Mouse (Mus musculus): ENCODE measurements around the gene Prex1. TPM values are rescaled to one million over a fixed set of nuclear protein-coding genes. Genes with fewer than 3 reads are reported as not detected.
A peak's percentile ranks its signal among the peaks of the same experiment; 100 is the strongest.

The Prex1 gene
- polyA plus RNA-seq, 1 experiment from 2014 or later = 28.5 TPM

- Histone ChIP-seq H3K4me1 (replicated peaks) (peaks cover 89% of the 10 kb centered on the region), H3K9ac (no peak overlapping the region), H3K4me3 (no peak overlapping the region), H3K4me2 (no peak overlapping the region), H3K36me3 (no peaks in the 10 kb centered on the region), H3K9me3 (no peaks in the 10 kb centered on the region), H3K27me3 (no peaks in the 10 kb centered on the region), H3K27ac (replicated peaks) (peak overlapping the region; percentile 82)
- 90% methylated on average over 4 of the region's 4 CpGs for WGBS
- ATAC-seq (ENCODE audit: low read depth) = no peak
These were observed 58.8 kb downstream of the Prex1 start for GRCm38 (mm10) chr2:166654875-166655274.

GRCm38 (mm10) chr2:166653564-166653963 is 60.1 kb downstream of the Prex1 start:
- Histone ChIP-seq H3K4me2 (no peak overlapping the region), H3K9me3 (no peaks in the 10 kb centered on the region), H3K27me3 (no peaks in the 10 kb centered on the region), H3K4me1 (replicated peaks) (peaks cover 83% of the 10 kb centered on the region), H3K4me3 (no peak overlapping the region), H3K9ac (no peak overlapping the region), H3K27ac (replicated peaks) (peak overlapping the region; percentile 82), H3K36me3 (no peaks in the 10 kb centered on the region)
- ATAC-seq (ENCODE audit: low read depth) = peak; percentile 16; the same call in 1 of the 2 replicates
- 15% methylated on average over 5 of the region's 5 CpGs for WGBS

- no peak overlapping the region for H3K4me2 ChIP-seq
- 40% methylated on average over 4 of the region's 4 CpGs for WGBS
- no peaks in the 10 kb centered on the region for H3K27me3 ChIP-seq
- no peak overlapping the region for H3K9ac ChIP-seq
- no peak overlapping the region for H3K4me3 ChIP-seq
- no peak for ATAC-seq (ENCODE audit: low read depth)
- H3K9me3 ChIP-seq = no peaks in the 10 kb centered on the region
- peak overlapping the region; percentile 82 for H3K27ac ChIP-seq (replicated peaks)
- peaks cover 75% of the 10 kb centered on the region for H3K4me1 ChIP-seq (replicated peaks)
- H3K36me3 ChIP-seq = no peaks in the 10 kb centered on the region
These were observed 61.0 kb downstream of the Prex1 start for GRCm38 (mm10) chr2:166652672-166653071.

- Histone ChIP-seq H3K9me3 (no peaks in the 10 kb centered on the region), H3K36me3 (no peaks in the 10 kb centered on the region), H3K27ac (replicated peaks) (peak overlapping the region; percentile 56), H3K9ac (no peak overlapping the region), H3K27me3 (no peaks in the 10 kb centered on the region), H3K4me3 (no peak overlapping the region), H3K4me2 (no peak overlapping the region), H3K4me1 (replicated peaks) (peaks cover 75% of the 10 kb centered on the region)
- no peak for ATAC-seq (ENCODE audit: low read depth)
- WGBS = 73% methylated on average over 10 of the region's 10 CpGs
These were observed 62.2 kb downstream of the Prex1 start for GRCm38 (mm10) chr2:166651317-166652030.

- WGBS = 40% methylated on average over 9 of the region's 9 CpGs
- no peak for ATAC-seq (ENCODE audit: low read depth)
These were observed 63.2 kb downstream of the Prex1 start for GRCm38 (mm10) chr2:166650414-166650813.

GRCm38 (mm10) chr2:166647242-166647641 is 66.4 kb downstream of the Prex1 start:
- WGBS = 81% methylated on average over 7 of the region's 7 CpGs
- Histone ChIP-seq H3K27me3 (no peaks in the 10 kb centered on the region), H3K9me3 (no peaks in the 10 kb centered on the region), H3K4me2 (no peak overlapping the region), H3K9ac (no peak overlapping the region), H3K36me3 (peaks cover 12% of the 10 kb centered on the region; the same call in 1 of the 2 replicates), H3K27ac (replicated peaks) (no peak overlapping the region), H3K4me3 (no peak overlapping the region), H3K4me1 (replicated peaks) (peaks cover 47% of the 10 kb centered on the region)
- ATAC-seq (ENCODE audit: low read depth) = no peak

More at GRCm38 (mm10) chr2:166650414-166650813, 63.2 kb downstream of the Prex1 start:
- H3K9me3 ChIP-seq = no peaks in the 10 kb centered on the region
- no peaks in the 10 kb centered on the region for H3K27me3 ChIP-seq
- H3K9ac ChIP-seq = no peak overlapping the region
- no peak overlapping the region for H3K4me3 ChIP-seq
- no peak overlapping the region for H3K4me2 ChIP-seq
- peak overlapping the region; percentile 65 for H3K27ac ChIP-seq (replicated peaks)
- H3K36me3 ChIP-seq = no peaks in the 10 kb centered on the region
- H3K4me1 ChIP-seq (replicated peaks) = peaks cover 66% of the 10 kb centered on the region

- Histone ChIP-seq H3K27ac (replicated peaks) (peak overlapping the region; percentile 11; the same call in 1 of the 2 replicates), H3K27me3 (no peaks in the 10 kb centered on the region), H3K9me3 (no peaks in the 10 kb centered on the region), H3K4me3 (no peak overlapping the region), H3K4me2 (no peak overlapping the region), H3K36me3 (peaks cover 14% of the 10 kb centered on the region; the same call in 1 of the 2 replicates), H3K9ac (peak overlapping the region; percentile 52), H3K4me1 (replicated peaks) (peaks cover 41% of the 10 kb centered on the region)
- 74% methylated on average over 12 of the region's 12 CpGs for WGBS
- ATAC-seq (ENCODE audit: low read depth) = no peak
These were observed 67.1 kb downstream of the Prex1 start for GRCm38 (mm10) chr2:166646434-166647088.

GRCm38 (mm10) chr2:166644816-166645215 is 68.8 kb downstream of the Prex1 start:
- Histone ChIP-seq H3K27ac (replicated peaks) (peak overlapping the region; percentile 18), H3K36me3 (peaks cover 31% of the 10 kb centered on the region), H3K9ac (no peak overlapping the region), H3K27me3 (no peaks in the 10 kb centered on the region), H3K4me3 (no peak overlapping the region), H3K4me1 (replicated peaks) (peaks cover 25% of the 10 kb centered on the region), H3K4me2 (no peak overlapping the region), H3K9me3 (no peaks in the 10 kb centered on the region)
- 73% methylated on average over 11 of the region's 11 CpGs for WGBS
- ATAC-seq (ENCODE audit: low read depth) = no peak

GRCm38 (mm10) chr2:166642581-166642987 is 71.0 kb downstream of the Prex1 start:
- WGBS = 91% methylated on average over 8 of the region's 8 CpGs
- H3K36me3 ChIP-seq = peaks cover 31% of the 10 kb centered on the region
- no peak overlapping the region for H3K4me2 ChIP-seq
- H3K9me3 ChIP-seq = no peaks in the 10 kb centered on the region
- no peak overlapping the region for H3K27ac ChIP-seq (replicated peaks)
- H3K9ac ChIP-seq = no peak overlapping the region
- no peaks in the 10 kb centered on the region for H3K27me3 ChIP-seq
- ATAC-seq (ENCODE audit: low read depth) = no peak
- no peak overlapping the region for H3K4me3 ChIP-seq
- H3K4me1 ChIP-seq (replicated peaks) = peaks cover 34% of the 10 kb centered on the region

- WGBS = 91% methylated on average over 5 of the region's 5 CpGs
- peaks cover 35% of the 10 kb centered on the region for H3K4me1 ChIP-seq (replicated peaks)
These were observed 73.9 kb downstream of the Prex1 start for GRCm38 (mm10) chr2:166639750-166640149.

GRCm38 (mm10) chr2:166638947-166639641 is 74.5 kb downstream of the Prex1 start:
- Histone ChIP-seq H3K27ac (replicated peaks) (no peak overlapping the region), H3K4me1 (replicated peaks) (peaks cover 30% of the 10 kb centered on the region), H3K4me2 (no peak overlapping the region), H3K4me3 (no peak overlapping the region), H3K9ac (no peak overlapping the region), H3K9me3 (no peaks in the 10 kb centered on the region), H3K36me3 (peaks cover 30% of the 10 kb centered on the region), H3K27me3 (no peaks in the 10 kb centered on the region)
- 74% methylated on average over 18 of the region's 18 CpGs for WGBS
- no peak for ATAC-seq (ENCODE audit: low read depth)

More at GRCm38 (mm10) chr2:166639750-166640149, 73.9 kb downstream of the Prex1 start:
- H3K9me3 ChIP-seq = no peaks in the 10 kb centered on the region
- H3K36me3 ChIP-seq = peaks cover 36% of the 10 kb centered on the region
- no peaks in the 10 kb centered on the region for H3K27me3 ChIP-seq
- H3K4me3 ChIP-seq = no peak overlapping the region
- no peak overlapping the region for H3K4me2 ChIP-seq
- ATAC-seq (ENCODE audit: low read depth) = no peak
- no peak overlapping the region for H3K27ac ChIP-seq (replicated peaks)
- no peak overlapping the region for H3K9ac ChIP-seq

Measured in neural tube, embryonic 13.5 days (tissue).